Mouse (Mus musculus) embryonic fibroblast, embryonic 13.5 days (primary cell): ENCODE results near the gene Adam1a.

Source experiments
- CTCF ChIP-seq: IDR thresholded peaks from 2 replicates; pipeline ENCODE4 v1.5.1; 2011; ENCODE audit warnings: mild to moderate bottlenecking, control low read depth, low read length, moderate library complexity, borderline replicate concordance; ENCODE audit not compliant: insufficient read depth
- POLR2A ChIP-seq: IDR thresholded peaks from 2 replicates; pipeline ENCODE4 v1.6.1; 2011; ENCODE audit warnings: low read depth, mild to moderate bottlenecking, control low read depth, low read length, moderate library complexity

- TF ChIP-seq CTCF (no peak), POLR2A (no peak)
Measured at GRCm38 (mm10) chr5:121592816-121593407, 47.6 kb upstream of the Adam1a start.
